Mouse (Mus musculus) lung, embryonic 14.5 days (tissue): ENCODE results near the gene Gfra1. TPM values are rescaled to one million over a fixed set of nuclear protein-coding genes. Genes with fewer than 3 reads are reported as not detected.

ENCODE experiments used
- ATAC-seq: fragments of 200-750 bp; cut with Nextera tagmentation; 2 replicates; pipeline ENCODE4 v1.8.0; 2017; ENCODE audit warnings: mild to moderate bottlenecking, moderate TSS enrichment, moderate library complexity; ENCODE audit not compliant: insufficient read depth
- DNase-seq: peaks from one replicate; pipeline ENCODE4 v3.0.0-alpha.2; 2015
- H3K27ac ChIP-seq: fragments of 300-500 bp; sonication (generic); 2 replicates; pipeline ENCODE4 v1.5.1; 2014; ENCODE audit warnings: low read depth, mild to moderate bottlenecking, moderate library complexity
- H3K27me3 ChIP-seq: fragments of 300-500 bp; sonication (generic); 2 replicates; pipeline ENCODE4 v1.6.1; 2014; ENCODE audit warnings: low read length, control low read depth; ENCODE audit not compliant: insufficient read depth
- H3K36me3 ChIP-seq: fragments of 300-500 bp; sonication (generic); 2 replicates; pipeline ENCODE4 v1.6.1; 2014; ENCODE audit warnings: control low read depth; ENCODE audit not compliant: insufficient read depth
- H3K4me1 ChIP-seq: fragments of 300-500 bp; sonication (generic); 2 replicates; pipeline ENCODE4 v1.6.1; 2014; ENCODE audit warnings: antibody characterized with exemption, control low read depth; ENCODE audit not compliant: insufficient read depth
- H3K4me2 ChIP-seq: fragments of 300-500 bp; sonication (generic); 2 replicates; pipeline ENCODE4 v1.6.1; 2014; ENCODE audit warnings: mild to moderate bottlenecking
- H3K4me3 ChIP-seq: fragments of 300-500 bp; sonication (generic); 2 replicates; pipeline ENCODE4 v1.5.1; 2014; ENCODE audit warnings: low read depth, low read length
- H3K9ac ChIP-seq: fragments of 300-500 bp; sonication (generic); 2 replicates; pipeline ENCODE4 v1.6.1; 2014
- H3K9me3 ChIP-seq: fragments of 300-500 bp; sonication (generic); 2 replicates; pipeline ENCODE4 v1.6.1; 2016; ENCODE audit warnings: low read depth, low read length, control low read depth
- CTCF ChIP-seq: IDR thresholded peaks from 2 replicates; pipeline ENCODE4 v1.5.1; 2016; ENCODE audit warnings: antibody characterized with exemption, low read depth
- WGBS: fragments of 180-500 bp; shearing (Covaris S2); extraction: QIAGEN DNeasy Blood & Tissue Kit; methylation state at CpG from one replicate; pipeline ENCODE4 v1.1.7; 2014; 5-methylcytosine and 5-hydroxymethylcytosine counted together
- polyA plus RNA-seq: library from polyadenylated mRNA; unstranded; fragments of >200 nt; fragmentation: Nextera tagmentation; extraction: Ambion mirVana; gene quantifications from 2 replicates; pipeline ENCODE4 v1.2.1, GENCODE M21; 2014

Gene Gfra1
- polyA plus RNA-seq, 1 experiment from 2014 or later, result 6.7 TPM

GRCm38 (mm10) chr19:58335585-58336530 is 119.9 kb downstream of the Gfra1 start:
- Histone ChIP-seq H3K27ac (no peak overlapping the region), H3K4me2 (no peak overlapping the region), H3K4me3 (no peak overlapping the region), H3K4me1 (no peaks in the 10 kb centered on the region), H3K9me3 (no peaks in the 10 kb centered on the region), H3K9ac (no peak overlapping the region), H3K27me3 (no peaks in the 10 kb centered on the region), H3K36me3 (no peaks in the 10 kb centered on the region)
- TF ChIP-seq CTCF, result no peak
- 52% methylated on average over 12 of the region's 12 CpGs for WGBS
- DNase-seq, result no peak
- no peak for ATAC-seq

- TF ChIP-seq CTCF, result no peak
- H3K4me1 ChIP-seq, result no peaks in the 10 kb centered on the region
- WGBS, result 41% methylated on average over 5 of the region's 5 CpGs
- no peak overlapping the region for H3K4me2 ChIP-seq
- no peaks in the 10 kb centered on the region for H3K9me3 ChIP-seq
- ATAC-seq (no peak), DNase-seq (no peak)
- no peaks in the 10 kb centered on the region for H3K36me3 ChIP-seq
- H3K27me3 ChIP-seq, result no peaks in the 10 kb centered on the region
- no peak overlapping the region for H3K27ac ChIP-seq
- no peak overlapping the region for H3K9ac ChIP-seq
- no peak overlapping the region for H3K4me3 ChIP-seq
Measured at GRCm38 (mm10) chr19:58329305-58329704, 126.4 kb downstream of the Gfra1 start.

GRCm38 (mm10) chr19:58328014-58328413 is 127.7 kb downstream of the Gfra1 start:
- H3K27me3 ChIP-seq, result no peaks in the 10 kb centered on the region
- ATAC-seq (no peak), DNase-seq (no peak)
- no peaks in the 10 kb centered on the region for H3K4me1 ChIP-seq
- 44% methylated on average over 5 of the region's 5 CpGs for WGBS
- H3K9me3 ChIP-seq, result no peaks in the 10 kb centered on the region
- no peaks in the 10 kb centered on the region for H3K36me3 ChIP-seq
- no peak overlapping the region for H3K4me3 ChIP-seq
- H3K9ac ChIP-seq, result no peak overlapping the region
- no peak overlapping the region for H3K4me2 ChIP-seq
- no peak overlapping the region for H3K27ac ChIP-seq
- TF ChIP-seq CTCF, result no peak

GRCm38 (mm10) chr19:58316474-58316873 is 139.2 kb downstream of the Gfra1 start:
- Histone ChIP-seq H3K9me3 (peaks cover 4% of the 10 kb centered on the region; the same call in 1 of the 2 replicates), H3K4me1 (no peaks in the 10 kb centered on the region), H3K9ac (no peak overlapping the region), H3K36me3 (no peaks in the 10 kb centered on the region), H3K27ac (no peak overlapping the region), H3K27me3 (no peaks in the 10 kb centered on the region), H3K4me2 (no peak overlapping the region), H3K4me3 (no peak overlapping the region)
- TF ChIP-seq CTCF, result no peak
- ATAC-seq (no peak), DNase-seq (peak; percentile 22)
- WGBS, result 69% methylated on average over 5 of the region's 5 CpGs

GRCm38 (mm10) chr19:58315681-58316080 is 140.0 kb downstream of the Gfra1 start:
- WGBS, result 91% methylated on average over 5 of the region's 5 CpGs
- no peak for TF ChIP-seq CTCF
- Histone ChIP-seq H3K27ac (no peak overlapping the region), H3K27me3 (no peaks in the 10 kb centered on the region), H3K36me3 (no peaks in the 10 kb centered on the region), H3K4me1 (no peaks in the 10 kb centered on the region), H3K4me3 (no peak overlapping the region), H3K9ac (no peak overlapping the region), H3K9me3 (peaks cover 4% of the 10 kb centered on the region; the same call in 1 of the 2 replicates), H3K4me2 (no peak overlapping the region)
- ATAC-seq, result no peak
- no peak for DNase-seq

- Histone ChIP-seq H3K9me3 (peaks cover 4% of the 10 kb centered on the region; the same call in 1 of the 2 replicates), H3K4me2 (no peak overlapping the region), H3K4me1 (no peaks in the 10 kb centered on the region), H3K36me3 (no peaks in the 10 kb centered on the region), H3K27ac (no peak overlapping the region), H3K4me3 (no peak overlapping the region), H3K9ac (no peak overlapping the region), H3K27me3 (no peaks in the 10 kb centered on the region)
- no peak for DNase-seq
- ATAC-seq, result no peak
- no peak for TF ChIP-seq CTCF
- 88% methylated on average over 5 of the region's 5 CpGs for WGBS
Measured at GRCm38 (mm10) chr19:58314631-58315030, 141.1 kb downstream of the Gfra1 start.

- peak; percentile 49 for TF ChIP-seq CTCF
- H3K27ac ChIP-seq, result no peak overlapping the region
- ATAC-seq, result no peak
- no peak overlapping the region for H3K9ac ChIP-seq
- H3K36me3 ChIP-seq, result no peaks in the 10 kb centered on the region
- DNase-seq, result no peak
- peaks cover 4% of the 10 kb centered on the region; the same call in 1 of the 2 replicates for H3K9me3 ChIP-seq
- 86% methylated on average over 2 of the region's 2 CpGs for WGBS
- H3K4me3 ChIP-seq, result no peak overlapping the region
- H3K4me1 ChIP-seq, result no peaks in the 10 kb centered on the region
- H3K4me2 ChIP-seq, result no peak overlapping the region
- H3K27me3 ChIP-seq, result no peaks in the 10 kb centered on the region
Measured at GRCm38 (mm10) chr19:58313785-58314184, 141.9 kb downstream of the Gfra1 start.
